Mouse (Mus musculus) gastrocnemius, adult 18-20 months (tissue): Measurements from ENCODE around the gene Rab14. TPM values are rescaled to one million over a fixed set of nuclear protein-coding genes. Genes with fewer than 3 reads are reported as not detected.
A peak's percentile ranks its signal among the peaks of the same experiment; 100 is the strongest.

Experiments
- DNase-seq: peaks from one replicate; pipeline ENCODE4 v3.0.0; 2021; ENCODE audit warnings: low spot score
- total RNA-seq, 2 experiments: library from RNA; stranded (reverse); gene quantifications; 2 replicates each; pipeline ENCODE4 v1.2.3; 2021

Rab14 gene
- total RNA-seq, 2 experiments from 2014 or later, result 77.0 to 84.0 TPM

GRCm38 (mm10) chr2:35153844-35154554 lies 46.9 kb downstream of the Rab14 start:
- DNase-seq, result no peak

- DNase-seq, result no peak
Measured at GRCm38 (mm10) chr2:35153179-35153578, 47.7 kb downstream of the Rab14 start.

GRCm38 (mm10) chr2:35151303-35151882 lies 49.5 kb downstream of the Rab14 start:
- DNase-seq, result no peak

GRCm38 (mm10) chr2:35148806-35149205 lies 52.1 kb downstream of the Rab14 start:
- DNase-seq, result no peak

GRCm38 (mm10) chr2:35141673-35142072 lies 59.2 kb downstream of the Rab14 start:
- no peak for DNase-seq

- DNase-seq, result no peak
Measured at GRCm38 (mm10) chr2:35138576-35138975, 62.3 kb downstream of the Rab14 start.

- DNase-seq, result no peak
Measured at GRCm38 (mm10) chr2:35133891-35134290, 67.0 kb downstream of the Rab14 start.

- DNase-seq, result no peak
Measured at GRCm38 (mm10) chr2:35132662-35133055, 68.3 kb downstream of the Rab14 start.

GRCm38 (mm10) chr2:35131991-35132661 lies 68.8 kb downstream of the Rab14 start:
- DNase-seq, result peak; percentile 98

- DNase-seq, result no peak
Measured at GRCm38 (mm10) chr2:35131491-35131890, 69.4 kb downstream of the Rab14 start.

Other genes with a start within 250 kb of the Rab14 start
- under 1 TPM; 0.30 to 0.97 TPM for gene Traf1, start 239.3 kb downstream of the Rab14 start, total RNA-seq
- under 1 TPM in 1 of 2 experiments, not detected in 1; 0.19 TPM for gene Hc, start 139.7 kb downstream of the Rab14 start, total RNA-seq
- gene AI182371, start 99.6 kb downstream of the Rab14 start, total RNA-seq, result not detected
- 1 to 10 TPM; 4.3 to 5.4 TPM for gene Cntrl, start 91.6 kb downstream of the Rab14 start, total RNA-seq
- 100 to 1,000 TPM; 526 to 574 TPM for gene Gsn, start 55.3 kb upstream of the Rab14 start, total RNA-seq
- 10 to 100 TPM; 33.3 to 33.7 TPM for gene Stom, start 135.9 kb upstream of the Rab14 start, total RNA-seq
- not detected for gene 4930568D16Rik, start 166.6 kb upstream of the Rab14 start, total RNA-seq
- not detected for gene 4930402F06Rik, start 196.1 kb upstream of the Rab14 start, total RNA-seq